Mouse (Mus musculus): ENCODE results near the gene Cyyr1.
"Not testable (repeated sequence)": the region's sequence is repeated elsewhere in the genome, so short reads cannot be mapped to it uniquely, and the experiment has no call there.

Cyyr1 gene

DNA sequence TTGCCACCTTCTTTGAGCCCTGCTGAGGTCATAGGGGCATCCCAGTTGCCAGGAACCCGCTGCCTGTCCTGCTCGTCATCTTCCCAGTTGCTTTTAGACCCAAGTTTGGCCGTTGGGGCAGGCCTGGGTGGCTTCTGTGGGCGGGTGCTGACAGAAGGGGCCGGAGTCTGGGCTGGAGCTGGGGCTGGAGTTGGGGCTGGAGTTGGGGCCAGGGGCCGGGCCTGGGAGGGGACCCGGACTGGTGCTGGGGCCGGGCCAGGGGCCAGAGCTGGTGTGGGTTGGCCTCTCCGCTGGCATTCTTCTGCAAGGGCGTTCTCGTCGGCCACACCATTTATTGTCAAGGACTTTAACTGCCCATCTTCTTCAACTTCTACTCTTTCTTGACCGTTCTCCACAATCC, at the start of gene Cyyr1:
Gene Cyyr1, minus strand, starts transcription at position 101 of the 400 bp plus-strand sequence.
- in situ Hi-C loops (cut with MboI, MseI): not testable (repeated sequence)

DNA sequence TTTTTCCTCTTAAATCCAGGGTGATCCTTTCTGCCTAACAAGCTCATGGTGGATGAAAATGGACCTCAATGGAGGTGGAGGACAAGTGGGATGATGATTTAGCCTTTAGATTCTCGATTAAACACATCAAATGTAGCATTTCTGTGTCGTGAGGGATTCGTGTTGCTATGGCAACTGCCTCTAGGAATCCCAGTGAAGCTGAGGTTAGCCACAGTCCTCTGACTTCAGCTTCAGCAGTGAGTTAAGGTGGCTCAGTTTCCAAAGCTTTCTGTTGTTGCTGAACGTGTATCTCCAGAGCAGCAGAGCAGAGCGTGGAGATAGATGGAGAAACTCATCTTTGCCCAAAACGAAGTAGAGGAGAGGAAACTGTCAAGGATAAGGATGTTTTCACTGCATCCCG, 35.6 kb upstream of the Cyyr1 start:
- in situ Hi-C loops (cut with MboI, MseI): no loop called here

GRCm38 (mm10) chr16:85587573-85588226, 34.5 kb upstream of the Cyyr1 start:
- in situ Hi-C loops (cut with MboI, MseI): no loop called here

- in situ Hi-C loops (cut with MboI, MseI): no loop called here
These were observed 13.3 kb upstream of the Cyyr1 start for GRCm38 (mm10) chr16:85566474-85566873.

DNA sequence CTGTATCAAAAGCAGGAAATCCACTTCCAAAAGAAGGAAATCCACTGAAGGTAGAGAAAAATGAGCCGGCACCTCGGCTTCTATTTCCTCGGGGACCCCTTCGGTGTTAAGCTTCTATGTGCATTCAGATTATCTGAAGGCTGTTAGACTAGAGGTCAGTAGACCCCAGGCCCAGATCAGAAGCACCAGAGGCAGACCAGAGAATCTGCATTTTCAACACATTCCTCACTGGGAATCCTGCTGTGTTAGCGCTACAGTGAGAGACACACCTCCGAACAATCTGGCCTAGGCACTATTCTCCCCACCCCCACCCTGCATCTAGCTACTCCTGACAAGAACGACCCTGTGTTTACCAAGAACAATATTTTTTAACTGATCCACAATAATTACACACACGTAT, 641 bp upstream of the Cyyr1 start:
- in situ Hi-C loops (cut with MboI, MseI): no loop called here

DNA sequence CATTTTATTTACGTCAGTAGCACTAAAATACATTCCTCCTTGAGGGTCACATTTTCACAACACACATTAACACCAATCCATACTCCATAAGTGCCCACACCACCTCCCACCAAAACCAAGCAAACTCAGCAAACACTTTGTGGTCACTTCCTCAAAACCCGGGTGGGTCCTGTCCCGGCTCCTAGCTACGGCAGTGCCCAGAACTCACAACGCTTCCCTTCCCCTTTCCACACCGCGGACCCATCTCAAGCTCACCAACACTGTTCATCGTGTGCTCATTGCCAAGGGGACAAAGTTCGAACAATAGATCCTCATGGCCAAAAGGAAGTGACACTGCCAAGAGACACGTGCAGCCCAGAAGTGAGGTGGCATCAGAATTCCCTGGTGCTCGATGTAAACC, 1.2 kb downstream of the Cyyr1 start:
- in situ Hi-C loops (cut with MboI, MseI): not testable (repeated sequence)

- in situ Hi-C loops (cut with MboI, MseI): no loop called here
These were observed 3.1 kb downstream of the Cyyr1 start for GRCm38 (mm10) chr16:85549971-85550567.

DNA sequence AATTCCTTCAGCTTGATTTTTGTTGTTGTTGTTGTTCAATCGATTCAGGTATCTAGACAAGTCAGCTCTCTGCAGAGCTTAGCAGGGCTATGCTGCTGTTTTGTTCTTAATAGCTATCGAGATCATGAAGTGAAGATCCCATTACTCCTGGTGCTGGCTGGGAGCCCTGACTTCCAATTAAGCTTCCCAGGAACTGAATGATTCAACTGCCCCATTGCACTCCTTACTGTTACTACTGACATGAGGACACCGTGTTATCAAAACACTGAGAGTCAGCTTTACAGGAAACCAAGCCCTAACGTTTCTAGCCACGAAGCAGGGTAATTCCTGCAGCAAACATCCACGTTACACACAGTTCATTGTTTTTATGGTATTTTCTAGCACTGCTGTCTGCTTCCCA, 6.7 kb downstream of the Cyyr1 start:
- in situ Hi-C loops (cut with MboI, MseI): no loop called here

DNA sequence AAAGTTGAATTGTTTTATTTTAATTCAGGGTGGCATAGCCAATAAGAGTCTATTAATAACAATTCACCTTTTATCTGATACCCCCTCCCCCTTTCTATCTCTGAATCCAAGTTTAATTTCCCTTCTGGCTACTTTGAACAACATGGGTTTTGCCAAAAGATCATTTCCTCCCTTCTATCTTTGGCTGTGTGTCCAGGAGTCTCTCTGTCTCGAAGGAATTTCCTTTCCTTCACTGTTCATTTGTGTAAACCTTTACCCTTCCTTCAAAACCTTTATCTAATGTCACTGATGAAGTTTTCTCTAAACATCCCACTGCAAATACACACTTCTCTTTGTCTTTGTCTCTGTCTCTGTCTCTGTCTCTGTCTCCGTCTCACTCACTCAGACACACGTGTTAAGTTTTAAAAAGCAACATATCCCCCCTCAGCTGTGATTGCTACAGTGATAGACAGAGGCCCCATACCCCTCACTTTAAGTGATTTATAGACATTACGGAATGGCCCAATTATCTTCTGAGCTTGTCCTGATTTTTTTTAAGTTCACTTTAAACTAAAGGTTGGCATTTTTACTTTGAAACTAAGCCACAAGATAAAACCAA, 11.4 kb downstream of the Cyyr1 start:
- in situ Hi-C loops (cut with MboI, MseI): no loop called here

DNA sequence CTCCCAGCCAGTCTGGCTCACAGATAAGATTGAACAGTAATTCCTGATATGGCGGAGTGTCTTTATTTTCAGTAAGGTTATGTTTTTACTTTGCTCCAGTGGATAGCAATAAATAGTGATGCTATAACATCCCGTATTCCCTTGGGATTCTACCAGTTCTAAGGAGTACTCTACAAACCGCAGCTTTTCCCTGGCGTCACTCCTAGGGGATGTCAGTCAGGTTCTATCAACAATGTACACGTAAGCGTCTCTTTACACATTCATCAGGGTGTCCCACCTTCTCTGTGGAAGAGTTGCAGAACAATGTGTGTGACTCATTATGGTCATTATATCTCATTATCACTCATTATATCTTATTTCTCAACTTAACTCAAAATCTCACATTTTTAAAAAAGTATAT, 12.2 kb downstream of the Cyyr1 start:
- in situ Hi-C loops (cut with MboI, MseI): no loop called here

- in situ Hi-C loops (cut with MboI, MseI): no loop called here
These were observed 14.8 kb downstream of the Cyyr1 start for GRCm38 (mm10) chr16:85538367-85538766.

DNA sequence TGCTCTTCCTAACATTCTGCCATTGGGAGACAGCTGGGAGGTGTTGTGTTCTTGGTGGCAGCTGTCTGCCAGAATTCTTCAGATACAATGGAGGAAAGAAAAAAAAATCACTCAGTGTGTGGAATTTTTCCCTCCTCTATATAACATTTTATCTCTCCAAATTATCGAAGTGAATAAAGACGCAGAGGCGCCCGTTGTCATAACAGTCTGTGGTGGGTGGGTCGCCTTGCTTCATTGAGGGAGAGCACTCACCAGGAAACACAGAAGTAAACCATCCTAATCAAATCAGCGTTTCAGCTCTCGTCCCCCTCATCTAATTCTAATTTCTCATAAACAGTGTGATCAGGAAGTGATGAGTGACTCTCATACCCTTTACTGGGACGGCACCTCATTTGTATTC, 17.1 kb downstream of the Cyyr1 start:
- in situ Hi-C loops (cut with MboI, MseI): no loop called here

GRCm38 (mm10) chr16:85527743-85528620, 25.2 kb downstream of the Cyyr1 start:
- in situ Hi-C loops (cut with MboI, MseI): no loop called here

- in situ Hi-C loops (cut with MboI, MseI): no loop called here
These were observed 28.6 kb downstream of the Cyyr1 start for GRCm38 (mm10) chr16:85524589-85524988.

DNA sequence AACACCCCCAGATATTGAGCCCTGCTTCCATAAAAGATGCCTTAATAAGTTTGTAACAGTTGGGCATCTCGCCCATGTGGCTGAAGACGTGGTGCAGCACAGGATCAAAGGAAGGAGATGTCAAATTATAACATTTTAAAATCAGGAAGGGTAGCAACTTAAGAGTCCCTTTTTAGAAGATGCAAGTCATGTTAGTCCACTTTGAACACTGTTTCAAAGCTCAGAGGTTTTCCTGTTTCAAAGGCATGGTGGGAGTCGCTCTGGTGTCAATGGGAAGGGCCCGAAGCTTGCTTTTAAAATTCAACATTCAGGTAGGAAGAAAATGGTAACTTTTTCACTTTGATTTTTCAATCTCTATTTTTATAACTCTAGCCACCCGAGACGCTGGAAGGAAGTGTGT, 45.9 kb downstream of the Cyyr1 start:
- in situ Hi-C loops (cut with MboI, MseI): no loop called here

DNA sequence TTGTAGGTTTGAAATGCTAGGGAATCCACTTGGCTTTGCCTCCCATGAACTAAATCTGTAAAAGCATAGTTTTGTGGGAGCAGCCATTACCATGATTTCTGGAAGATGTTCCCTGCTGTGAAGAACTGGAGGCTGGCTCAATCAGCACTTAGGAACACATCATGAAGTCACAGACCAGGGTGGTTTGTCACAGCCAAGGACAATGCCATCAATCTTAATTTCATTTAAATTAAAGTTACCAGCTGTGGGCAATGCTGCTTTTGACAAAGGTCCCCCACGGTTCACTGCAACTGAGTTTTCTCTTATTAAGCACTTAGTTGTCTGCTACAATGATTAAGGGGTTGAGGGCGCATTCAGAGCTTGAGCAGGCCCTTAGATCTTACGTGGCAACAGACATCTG, 48.1 kb downstream of the Cyyr1 start:
- in situ Hi-C loops (cut with MboI, MseI): no loop called here

- in situ Hi-C loops (cut with MboI, MseI): no loop called here
These were observed 49.8 kb downstream of the Cyyr1 start for GRCm38 (mm10) chr16:85503416-85503815.

GRCm38 (mm10) chr16:85495837-85496236, 57.4 kb downstream of the Cyyr1 start:
- in situ Hi-C loops (cut with MboI, MseI): no loop called here

DNA sequence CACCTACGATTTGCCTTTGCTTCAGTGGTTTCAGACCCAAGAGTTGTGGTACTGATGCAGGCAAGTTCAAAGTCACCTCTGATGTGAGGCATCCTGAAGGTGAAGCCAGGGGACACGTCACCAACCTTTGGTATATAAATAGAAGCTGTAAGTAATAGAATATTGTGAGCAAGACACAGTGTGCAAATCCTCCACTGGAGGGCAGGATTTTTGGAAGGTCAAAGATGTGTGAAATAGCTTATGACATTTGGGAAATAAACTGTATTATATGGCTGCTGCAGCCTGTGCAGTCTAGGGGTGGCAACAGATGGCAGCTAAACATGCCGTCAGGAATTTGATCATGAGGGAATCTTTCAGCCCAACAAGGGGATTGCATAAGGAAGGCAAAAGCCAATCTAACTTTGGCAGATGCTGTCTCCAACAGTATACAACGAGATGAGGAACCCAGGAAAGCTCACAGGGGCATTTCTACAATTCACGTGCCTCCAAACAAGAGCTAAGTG, 65.0 kb downstream of the Cyyr1 start:
- in situ Hi-C loops (cut with MboI, MseI): no loop called here

DNA sequence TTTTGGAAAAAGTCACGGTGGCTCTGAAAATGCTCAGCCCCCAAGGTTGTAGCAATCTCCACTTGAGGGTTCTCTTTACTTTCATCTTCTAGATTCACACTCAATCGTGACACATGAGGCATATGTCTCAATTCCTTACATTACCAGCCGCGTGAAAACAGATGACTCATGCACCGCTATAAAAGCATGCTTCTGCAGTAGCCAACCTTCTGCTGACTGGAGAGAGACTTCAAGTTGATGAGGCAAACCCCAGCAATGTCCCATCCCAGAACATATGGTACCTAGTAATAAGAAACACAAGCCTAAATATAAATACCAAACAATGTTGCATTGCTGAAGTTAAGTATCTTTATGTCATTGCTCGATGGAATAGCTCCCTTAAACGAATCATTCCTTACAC, 65.9 kb downstream of the Cyyr1 start:
- in situ Hi-C loops (cut with MboI, MseI): no loop called here

DNA sequence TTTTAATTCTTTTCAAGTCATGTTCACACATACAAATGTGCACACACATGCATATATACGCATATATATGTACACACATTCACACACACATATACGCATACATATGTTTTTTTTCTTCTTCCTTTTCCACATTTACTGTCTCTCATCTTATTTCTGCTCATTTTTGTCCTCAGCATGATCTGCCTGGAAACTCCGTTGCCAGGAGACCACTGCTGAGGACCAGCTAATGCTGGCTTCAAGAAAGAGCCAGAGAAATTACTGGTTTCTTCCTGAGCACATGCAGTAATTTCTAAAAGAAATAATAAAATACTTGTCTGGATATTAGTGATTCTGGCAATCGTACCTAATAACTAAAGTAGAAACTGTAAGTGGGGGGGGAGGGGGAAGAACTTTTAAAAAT, 68.6 kb downstream of the Cyyr1 start:
- in situ Hi-C loops (cut with MboI, MseI): no loop called here

- in situ Hi-C loops (cut with MboI, MseI): no loop called here
These were observed 78.6 kb downstream of the Cyyr1 start for GRCm38 (mm10) chr16:85474552-85475071.

Measured in regulatory T cell (primary cell).